21 mouse cellular contexts compared by ENCODE assay signal in genomic region chr14:47225931-47226330, GRCm38 (mm10). TPM values are rescaled to one million over a fixed set of nuclear protein-coding genes. Genes with fewer than 3 reads are reported as not detected.
A peak's percentile ranks its signal among the peaks of the same experiment; 100 is the strongest.
DNase-seq lines count a peak whose midpoint lies in the region; ATAC-seq lines count a peak whose summit lies in the region.
"Had no signal": no experiment of that assay in that cellular context is flagged by ENCODE, and none has a peak within 500 bp of the region (broad histone marks: within the 10 kb centered on the region; RNA-seq: fewer than 3 reads in every experiment).

No protein-coding gene starts in this region.

- H3K4me3 ChIP-seq in heart, embryonic 10.5 days: no peak overlapping the region
- H3K4me3 ChIP-seq: embryonic facial prominence, embryonic 10.5 days; embryonic facial prominence, embryonic 12.5 days; forebrain, embryonic 13.5 days; forebrain, embryonic 15.5 days had no signal

- no peak for ATAC-seq in inflammation-experienced regulatory T-cells, adult 6 months
- ATAC-seq: activated CD4-positive, CD25-positive, alpha-beta regulatory T cell, adult 4 months; forebrain, embryonic 13.5 days; forebrain, embryonic 15.5 days; forebrain, postnatal 0 days; Patski had no signal

- H3K27me3 ChIP-seq in heart, embryonic 10.5 days (ENCODE audit: insufficient read depth, poor library complexity, severe bottlenecking): no peaks in the 10 kb centered on the region
- H3K27me3 ChIP-seq: embryonic facial prominence, embryonic 12.5 days; forebrain, embryonic 13.5 days; forebrain, embryonic 15.5 days; Patski had no signal

- H3K36me3 ChIP-seq in heart, embryonic 10.5 days: no peaks in the 10 kb centered on the region
- H3K36me3 ChIP-seq: embryonic facial prominence, embryonic 10.5 days; embryonic facial prominence, embryonic 12.5 days; forebrain, embryonic 15.5 days; G1E had no signal

- peak; percentile 48 for DNase-seq in heart, embryonic 10.5 days (ENCODE audit: low spot score)
- DNase-seq in heart, adult 8-10 months (ENCODE audit: low spot score): no peak
- DNase-seq in R1 (ENCODE audit: low read depth, low spot score): peak; percentile 59
- DNase-seq in left cerebral cortex, adult 8-10 months (ENCODE audit: low spot score in 2 of 2): no peak
- DNase-seq: adrenal gland, adult 8-10 months; adrenal gland, postnatal 14 days; adrenal gland, postnatal 36 days; cerebellum, adult 11-12 months; cerebellum, adult 2 months; cerebellum, adult 9-10 months; cerebellum, postnatal 10 days; cerebellum, postnatal 25 days; forebrain, postnatal 0 days had no signal

- no peaks in the 10 kb centered on the region for H3K9me3 ChIP-seq in heart, embryonic 10.5 days
- H3K9me3 ChIP-seq: embryonic facial prominence, embryonic 12.5 days; forebrain, embryonic 13.5 days; forebrain, embryonic 15.5 days; G1E had no signal

- peaks cover 9% of the 10 kb centered on the region for H3K4me1 ChIP-seq in heart, embryonic 10.5 days
- H3K4me1 ChIP-seq: embryonic facial prominence, embryonic 10.5 days; embryonic facial prominence, embryonic 12.5 days; forebrain, embryonic 13.5 days; forebrain, embryonic 15.5 days had no signal

- WGBS in heart, embryonic 10.5 days: 85% methylated on average over 8 of the region's 8 CpGs

- no peak overlapping the region for H3K27ac ChIP-seq in heart, embryonic 10.5 days
- H3K27ac ChIP-seq: embryonic facial prominence, embryonic 10.5 days; embryonic facial prominence, embryonic 12.5 days; forebrain, embryonic 13.5 days; forebrain, embryonic 15.5 days had no signal

RNA-seq across cellular contexts. Expression of gene Gch1, which starts 36.7 kb away (rescaled TPM):
- 6.5 and 8.1 TPM in 2 replicates for polyA plus RNA-seq in heart, embryonic 10.5 days (2016; fragmentation: Nextera tagmentation; extraction: Ambion mirVana)
- total RNA-seq in heart, adult 8-10 months (2022): 1 to 10 TPM; 5.5 to 6.8 (median 6.4) TPM
- 1 to 10 TPM in 2 of 4 experiments, under 1 TPM in 2; 0.63 to 1.1 (median 1.0) TPM for total RNA-seq in left cerebral cortex, adult 8-10 months (2022)
- polyA plus RNA-seq in inflammation-experienced regulatory T-cells, adult 6 months (2017; shearing (Covaris generic)): 1 to 10 TPM; 2.3 to 4.1 (median 3.8) TPM

RNA-seq across cellular contexts. Expression of gene Wdhd1, which starts 50.7 kb away (rescaled TPM):
- polyA plus RNA-seq in heart, embryonic 10.5 days (2016; fragmentation: Nextera tagmentation; extraction: Ambion mirVana): 31.8 and 35.9 TPM in 2 replicates
- total RNA-seq in heart, adult 8-10 months (2022): 1 to 10 TPM in 1 of 4 experiments, under 1 TPM in 3; 0.57 to 1.1 (median 0.78) TPM
- total RNA-seq in left cerebral cortex, adult 8-10 months (2022): 1 to 10 TPM; 5.0 to 6.5 (median 5.5) TPM
- 10 to 100 TPM; 16.0 to 32.0 (median 17.7) TPM for polyA plus RNA-seq in inflammation-experienced regulatory T-cells, adult 6 months (2017; shearing (Covaris generic))

RNA-seq across cellular contexts. Expression of gene Socs4, which starts 50.8 kb away (rescaled TPM):
- polyA plus RNA-seq in heart, embryonic 10.5 days (2016; fragmentation: Nextera tagmentation; extraction: Ambion mirVana): 2.0 and 3.3 TPM in 2 replicates
- 10 to 100 TPM; 12.7 to 14.2 (median 13.5) TPM for total RNA-seq in heart, adult 8-10 months (2022)
- 10 to 100 TPM; 11.7 to 12.9 (median 12.0) TPM for total RNA-seq in left cerebral cortex, adult 8-10 months (2022)
- polyA plus RNA-seq in inflammation-experienced regulatory T-cells, adult 6 months (2017; shearing (Covaris generic)): 1 to 10 TPM; 5.3 to 6.0 (median 6.0) TPM

Comparison
In these comparisons a context has a peak if more than half of its experiments do, and no peak if none do; other contexts are left out.
1. DNase-seq: peak in heart, embryonic 10.5 days (single experiment) and R1 (single experiment); none in heart, adult 8-10 months (single experiment) and left cerebral cortex, adult 8-10 months (0 of 2).